8 mouse cellular contexts compared by ENCODE assay signal in the genomic region with DNA sequence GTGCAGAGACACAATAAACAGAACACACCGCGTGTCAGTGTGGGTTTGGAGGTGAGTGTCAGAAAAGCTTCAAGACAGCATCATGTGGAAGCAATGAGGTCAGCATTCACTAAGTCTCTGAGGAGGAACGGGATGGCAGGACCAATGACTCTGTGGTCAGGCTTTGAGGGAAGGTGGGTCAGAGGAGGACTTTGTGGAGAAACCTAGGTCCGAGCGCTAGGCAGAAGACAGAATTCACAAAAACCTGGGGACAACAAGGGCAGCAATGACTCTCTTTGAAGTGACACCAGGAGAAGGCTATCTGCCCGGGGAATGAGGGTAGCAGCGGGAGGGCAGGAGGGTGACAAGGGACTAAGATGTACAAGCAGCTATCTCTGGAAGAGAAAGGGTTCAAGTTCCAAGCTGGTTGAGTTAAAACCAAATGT. TPM values are rescaled to one million over a fixed set of nuclear protein-coding genes. Genes with fewer than 3 reads are reported as not detected.
DNase-seq lines count a peak whose midpoint lies in the region; ATAC-seq and TF ChIP-seq lines count a peak whose summit lies in the region.

No protein-coding gene starts in this region.

- no peak for TF ChIP-seq CTCF in E14TG2a.4 (conservative IDR thresholded peaks at IDR 0.05; ENCODE audit: low read length)

- H3K9me3 ChIP-seq in E14TG2a.4 (ENCODE audit: low read length): no peaks in the 10 kb centered on the region
- H3K9me3 ChIP-seq in forebrain, embryonic 15.5 days: no peaks in the 10 kb centered on the region
- no peaks in the 10 kb centered on the region for H3K9me3 ChIP-seq in limb, embryonic 11.5 days (ENCODE audit: control insufficient read depth, low read length)

- peak; percentile 10; the same call in 1 of the 2 replicates for ATAC-seq in frontal cortex, adult (ENCODE audit: low TSS enrichment)
- peak; percentile 27 for ATAC-seq in forebrain, embryonic 15.5 days (replicated peaks)
- no peak for ATAC-seq in limb, embryonic 11.5 days (ENCODE audit: insufficient number of reproducible peaks, low FRiP score, low TSS enrichment, low read depth)
- ATAC-seq in erythroid progenitor cell, adult 5-6 weeks (replicated peaks; ENCODE audit: low FRiP score, poor library complexity, severe bottlenecking): no peak

- no peak for DNase-seq in frontal cortex, adult 2 months (ENCODE audit: extremely low spot score in 1 of 2, low spot score in 1 of 2)
- no peak for DNase-seq in limb, embryonic 11.5 days (ENCODE audit: low spot score)
- no peak for DNase-seq in urinary bladder, postnatal 10 days (ENCODE audit: low spot score)
- no peak for DNase-seq in MN1 (ENCODE audit: low spot score)

- peak overlapping the region; percentile 75 for H3K4me2 ChIP-seq in forebrain, embryonic 15.5 days (replicated peaks)
- peak overlapping the region; percentile 87 for H3K4me2 ChIP-seq in limb, embryonic 11.5 days (ENCODE audit: low read depth, severe bottlenecking)

- peak overlapping the region; percentile 90 for H3K4me3 ChIP-seq in E14TG2a.4 (replicated peaks; ENCODE audit: low read length)
- H3K4me3 ChIP-seq in forebrain, embryonic 15.5 days: peak overlapping the region; percentile 63
- peak overlapping the region; percentile 44 for H3K4me3 ChIP-seq in limb, embryonic 11.5 days (ENCODE audit: low read depth, low read length)

- 0 out of 2 replicates have a peak, but pooled peaks cover 6% of the 10 kb centered on the region for H3K36me3 ChIP-seq in E14TG2a.4 (ENCODE audit: insufficient read depth, low read length)
- no peaks in the 10 kb centered on the region for H3K36me3 ChIP-seq in forebrain, embryonic 15.5 days
- no peaks in the 10 kb centered on the region for H3K36me3 ChIP-seq in limb, embryonic 11.5 days (ENCODE audit: control insufficient read depth, insufficient read depth, low read length)

- no peaks in the 10 kb centered on the region for H3K27me3 ChIP-seq in E14TG2a.4 (ENCODE audit: insufficient read depth, low read length)
- H3K27me3 ChIP-seq in forebrain, embryonic 15.5 days: no peaks in the 10 kb centered on the region
- H3K27me3 ChIP-seq in limb, embryonic 11.5 days (ENCODE audit: control insufficient read depth, insufficient read depth, low read length): peaks cover 9% of the 10 kb centered on the region

- H3K4me1 ChIP-seq in E14TG2a.4 (replicated peaks; ENCODE audit: low read depth, low read length): peaks cover 38% of the 10 kb centered on the region
- peaks cover 30% of the 10 kb centered on the region for H3K4me1 ChIP-seq in forebrain, embryonic 15.5 days
- H3K4me1 ChIP-seq in limb, embryonic 11.5 days (ENCODE audit: control insufficient read depth, insufficient read depth, low read length): no peaks in the 10 kb centered on the region

- H3K9ac ChIP-seq in forebrain, embryonic 15.5 days (replicated peaks): peak overlapping the region; percentile 73
- peak overlapping the region; percentile 18; the same call in 1 of the 2 replicates for H3K9ac ChIP-seq in limb, embryonic 11.5 days (ENCODE audit: low read length)

- WGBS in forebrain, embryonic 15.5 days: 0% methylated on average over 7 of the region's 7 CpGs
- WGBS in limb, embryonic 11.5 days: under 1% methylated on average over 7 of the region's 7 CpGs

- H3K27ac ChIP-seq in forebrain, embryonic 15.5 days (replicated peaks): peak overlapping the region; percentile 84
- H3K27ac ChIP-seq in limb, embryonic 11.5 days (replicated peaks; ENCODE audit: low read depth, low read length): no peak overlapping the region

RNA-seq across cellular contexts. Expression of gene Fut9, which starts 1.0 kb away (rescaled TPM):
- 15.1 and 17.2 TPM in 2 replicates for polyA plus RNA-seq in frontal cortex, adult 2 months (2012; rRNA removed)
- 14.4 and 15.7 TPM in 2 replicates for polyA plus RNA-seq in forebrain, embryonic 15.5 days (2015; fragmentation: Nextera tagmentation; extraction: Ambion mirVana)
- 0.17 and 0.44 TPM in 2 replicates for polyA plus RNA-seq in limb, embryonic 11.5 days (2014; fragmentation: Nextera tagmentation; extraction: Ambion mirVana)
- not detected in 2 replicates for total RNA-seq in erythroid progenitor cell, adult 5-6 weeks (2015; ENCODE audit: low replicate concordance)
- total RNA-seq in erythroid progenitor cell, adult 5-6 weeks (2017; ENCODE audit: low replicate concordance): not detected in 2 replicates

Comparison
In these comparisons a context has a peak if more than half of its experiments do, and no peak if none do; other contexts are left out.
1. ATAC-seq: peak in frontal cortex, adult (single experiment) and forebrain, embryonic 15.5 days (single experiment); none in limb, embryonic 11.5 days (single experiment) and erythroid progenitor cell, adult 5-6 weeks (single experiment).
2. RNA of gene Fut9, which starts 1.0 kb away (polyA plus RNA-seq): 15.1 to 17.2 TPM in frontal cortex, adult 2 months and 14.4 to 15.7 TPM in forebrain, embryonic 15.5 days; 0.17 to 0.44 TPM in limb, embryonic 11.5 days; every median in the first group is over 10 times any median in the second.
3. Peak in every context shown above with its lines, with median percentiles within 50 percentile points of each other: H3K4me3 ChIP-seq.